Mouse (Mus musculus) liver, embryonic 14.5 days (tissue): ENCODE results near the gene Krt78.

Experiments used
- CTCF ChIP-seq: IDR thresholded peaks from 2 replicates; pipeline ENCODE4 v1.5.1; 2016; ENCODE audit warnings: antibody characterized with exemption, low read depth, control low read depth
- EP300 ChIP-seq: IDR thresholded peaks from 2 replicates; pipeline ENCODE4 v1.6.1; 2016; ENCODE audit warnings: antibody characterized with exemption, low read depth

DNA sequence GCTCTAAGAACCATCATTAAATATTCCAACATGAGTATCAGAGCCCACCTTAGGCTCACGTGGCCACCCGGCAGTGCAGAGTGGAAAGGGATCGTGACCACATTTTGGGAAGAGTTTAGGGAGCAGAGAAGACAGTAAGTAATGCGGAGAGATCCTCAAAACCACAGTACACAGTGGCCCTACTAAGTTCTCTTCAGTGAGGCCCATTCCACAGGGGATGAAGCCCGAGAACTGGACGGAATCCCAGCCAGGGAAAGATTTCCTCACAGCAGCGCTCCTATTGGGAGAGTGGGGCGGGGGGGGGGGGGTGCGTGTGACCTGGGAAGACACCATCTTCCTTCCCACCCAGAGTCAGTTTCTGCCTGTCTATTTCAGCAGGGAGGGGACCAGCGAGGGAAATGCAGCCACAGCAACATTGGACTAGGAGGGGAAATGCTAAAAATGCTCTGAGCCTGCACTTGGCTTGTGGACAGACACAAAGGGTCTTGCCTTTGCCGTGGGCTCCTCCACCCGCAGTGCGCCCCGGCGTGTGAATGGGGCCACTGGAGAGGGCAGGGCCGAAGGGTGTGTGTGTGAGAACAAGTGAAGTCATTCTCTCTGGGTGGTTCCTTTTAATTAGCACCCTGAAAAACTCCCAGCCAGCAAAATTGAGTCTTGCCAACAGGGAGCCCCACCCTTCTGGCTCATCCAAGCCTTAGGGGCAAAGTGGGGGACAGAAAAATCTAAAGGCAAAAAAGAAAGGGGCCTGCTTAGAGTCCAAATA is 20.2 kb upstream of the Krt78 start:
- TF ChIP-seq CTCF: no peak
- TF ChIP-seq EP300: no peak
